In the genomic region with DNA sequence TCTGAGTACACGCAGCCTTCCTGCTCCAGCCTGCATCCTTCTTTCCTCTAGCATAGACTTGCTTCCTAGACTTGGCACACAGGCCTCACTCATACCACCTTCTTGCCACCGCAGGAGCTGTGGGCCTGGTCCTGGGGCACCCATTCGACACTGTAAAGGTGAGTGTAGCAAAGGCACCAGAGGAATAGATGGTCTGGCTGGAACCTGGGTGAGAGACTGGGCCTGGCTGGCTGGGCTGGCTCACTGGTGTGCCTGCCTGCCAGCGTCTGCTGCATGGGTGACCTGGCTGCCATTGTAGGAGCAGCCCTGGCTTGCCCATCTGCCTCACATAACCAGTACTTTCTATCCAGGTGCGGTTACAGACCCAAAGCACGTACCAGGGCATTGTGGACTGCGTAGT, we compare ENCODE assay signal across 24 mouse cellular contexts. TPM values are rescaled to one million over a fixed set of nuclear protein-coding genes. Genes with fewer than 3 reads are reported as not detected.
DNase-seq lines count a peak whose midpoint lies in the region; ATAC-seq and TF ChIP-seq lines count a peak whose summit lies in the region.
"Had no signal": no experiment of that assay in that cellular context is flagged by ENCODE, and none has a peak within 500 bp of the region (broad histone marks: within the 10 kb centered on the region; RNA-seq: fewer than 3 reads in every experiment).

No protein-coding gene starts in this region.

- no peak overlapping the region for H3K4me2 ChIP-seq in embryonic facial prominence, embryonic 13.5 days
- peak overlapping the region; percentile 5; the same call in 1 of the 2 replicates for H3K4me2 ChIP-seq in kidney, postnatal 0 days (ENCODE audit: low read length)
- H3K4me2 ChIP-seq: embryonic facial prominence, embryonic 15.5 days; heart, embryonic 12.5 days; hindbrain, embryonic 15.5 days had no signal

- 88% methylated on average over 7 of the region's 7 CpGs for WGBS in embryonic facial prominence, embryonic 13.5 days
- WGBS in embryonic facial prominence, embryonic 10.5 days, result 89% methylated on average over 7 of the region's 7 CpGs
- 95% methylated on average over 7 of the region's 7 CpGs for WGBS in kidney, postnatal 0 days
- WGBS in macrophage (ENCODE audit: missing documents), result 88% methylated on average over 7 of the region's 7 CpGs

- ATAC-seq in embryonic facial prominence, embryonic 13.5 days (ENCODE audit: insufficient number of reproducible peaks, insufficient read depth, low FRiP score, low TSS enrichment, low read depth), result no peak
- no peak for ATAC-seq in kidney, postnatal 0 days (replicated peaks; ENCODE audit: low FRiP score, low read depth)
- ATAC-seq in megakaryocyte, adult 5-6 weeks (ENCODE audit: poor library complexity, severe bottlenecking), result no peak
- ATAC-seq: CD4-positive, CD25-positive, alpha-beta regulatory T cell, adult 4 months; forebrain, embryonic 14.5 days had no signal

- H3K27ac ChIP-seq in embryonic facial prominence, embryonic 13.5 days, result no peak overlapping the region
- no peak overlapping the region for H3K27ac ChIP-seq in embryonic facial prominence, embryonic 10.5 days (replicated peaks)
- 0 out of 2 replicates have a peak overlapping the region, but pooled peaks have one; percentile 5 for H3K27ac ChIP-seq in kidney, postnatal 0 days
- peak overlapping the region; percentile 99 for H3K27ac ChIP-seq in macrophage
- H3K27ac ChIP-seq: embryonic facial prominence, embryonic 15.5 days; forebrain, embryonic 10.5 days; gastrocnemius, adult 2 months; hindbrain, embryonic 15.5 days had no signal

- H3K4me1 ChIP-seq in embryonic facial prominence, embryonic 13.5 days, result peaks cover 23% of the 10 kb centered on the region
- H3K4me1 ChIP-seq in embryonic facial prominence, embryonic 10.5 days, result peaks cover 23% of the 10 kb centered on the region
- peaks cover 14% of the 10 kb centered on the region; the same call in 1 of the 2 replicates for H3K4me1 ChIP-seq in kidney, postnatal 0 days (replicated peaks; ENCODE audit: insufficient read depth, low read length)
- peaks cover 73% of the 10 kb centered on the region for H3K4me1 ChIP-seq in megakaryocyte, embryonic 14.5 days

- DNase-seq in embryonic facial prominence, embryonic 10.5 days (ENCODE audit: low spot score), result no peak
- DNase-seq in kidney, postnatal 0 days (ENCODE audit: low spot score), result no peak
- no peak for DNase-seq in kidney, postnatal 14 days
- DNase-seq in layer of hippocampus, adult 9-10 months (ENCODE audit: low spot score), result no peak
- DNase-seq: adrenal gland, adult 8-10 months; B cell, adult 2 months; cerebellum, adult 18-20 months; cerebellum, adult 9-11 months; cerebellum, postnatal 36 days; gastrocnemius, adult 2 months; gastrocnemius, postnatal 25 days; heart, adult 18-20 months had no signal

- H3K4me3 ChIP-seq in embryonic facial prominence, embryonic 13.5 days, result no peak overlapping the region
- H3K4me3 ChIP-seq in embryonic facial prominence, embryonic 10.5 days, result no peak overlapping the region
- no peak overlapping the region for H3K4me3 ChIP-seq in kidney, postnatal 0 days (replicated peaks; ENCODE audit: low read depth, low read length)
- H3K4me3 ChIP-seq in megakaryocyte, embryonic 14.5 days (replicated peaks), result peak overlapping the region; percentile 77
- H3K4me3 ChIP-seq in macrophage (ENCODE audit: inconsistent target), result 0 out of 2 replicates have a peak overlapping the region, but pooled peaks have one; percentile 73
- H3K4me3 ChIP-seq: embryonic facial prominence, embryonic 15.5 days; erythroblast, embryonic 14.5 days; forebrain, embryonic 10.5 days; gastrocnemius, adult 2 months; heart, embryonic 12.5 days; hindbrain, embryonic 15.5 days had no signal

- peaks cover 55% of the 10 kb centered on the region for H3K79me2 ChIP-seq in macrophage (ENCODE audit: inconsistent target)

- H3K36me3 ChIP-seq in embryonic facial prominence, embryonic 13.5 days, result no peaks in the 10 kb centered on the region
- no peaks in the 10 kb centered on the region for H3K36me3 ChIP-seq in embryonic facial prominence, embryonic 10.5 days (replicated peaks)
- 0 out of 2 replicates have a peak, but pooled peaks cover 6% of the 10 kb centered on the region for H3K36me3 ChIP-seq in kidney, postnatal 0 days (ENCODE audit: insufficient read depth, low read length)
- H3K36me3 ChIP-seq in megakaryocyte, embryonic 14.5 days (replicated peaks; ENCODE audit: low read length), result peaks cover 56% of the 10 kb centered on the region
- H3K36me3 ChIP-seq in macrophage (ENCODE audit: inconsistent target), result peaks cover 41% of the 10 kb centered on the region
- H3K36me3 ChIP-seq: embryonic facial prominence, embryonic 15.5 days; forebrain, embryonic 10.5 days; G1E; heart, embryonic 12.5 days; hindbrain, embryonic 15.5 days had no signal

- no peaks in the 10 kb centered on the region for H3K9me3 ChIP-seq in embryonic facial prominence, embryonic 13.5 days
- no peaks in the 10 kb centered on the region for H3K9me3 ChIP-seq in embryonic facial prominence, embryonic 10.5 days
- H3K9me3 ChIP-seq in kidney, postnatal 0 days (replicated peaks; ENCODE audit: low read length), result no peaks in the 10 kb centered on the region
- no peaks in the 10 kb centered on the region for H3K9me3 ChIP-seq in megakaryocyte, embryonic 14.5 days
- H3K9me3 ChIP-seq: embryonic facial prominence, embryonic 15.5 days; forebrain, embryonic 10.5 days; G1E; heart, embryonic 12.5 days; hindbrain, embryonic 15.5 days had no signal

- no peak for TF ChIP-seq CTCF in kidney, postnatal 0 days (IDR thresholded peaks at IDR 0.05; ENCODE audit: low read depth)

- 0 out of 2 replicates have a peak overlapping the region, but pooled peaks have one; percentile 7 for H3K9ac ChIP-seq in embryonic facial prominence, embryonic 13.5 days
- no peak overlapping the region for H3K9ac ChIP-seq in kidney, postnatal 0 days (ENCODE audit: low read depth, low read length)
- H3K9ac ChIP-seq: embryonic facial prominence, embryonic 15.5 days; heart, embryonic 12.5 days; hindbrain, embryonic 15.5 days had no signal

- no peaks in the 10 kb centered on the region for H3K27me3 ChIP-seq in embryonic facial prominence, embryonic 13.5 days
- no peaks in the 10 kb centered on the region for H3K27me3 ChIP-seq in embryonic facial prominence, embryonic 10.5 days (replicated peaks; ENCODE audit: low read depth, poor library complexity, severe bottlenecking)
- H3K27me3 ChIP-seq in kidney, postnatal 0 days (ENCODE audit: insufficient read depth, low read length), result no peaks in the 10 kb centered on the region
- no peaks in the 10 kb centered on the region for H3K27me3 ChIP-seq in megakaryocyte, embryonic 14.5 days (replicated peaks)
- H3K27me3 ChIP-seq: embryonic facial prominence, embryonic 15.5 days; heart, embryonic 12.5 days; hindbrain, embryonic 15.5 days had no signal

RNA-seq across cellular contexts. Expression of a gene that starts 2.1 kb away (rescaled TPM):
- 3.1 and 4.5 TPM in 2 replicates for polyA plus RNA-seq in embryonic facial prominence, embryonic 13.5 days (2015; fragmentation: Nextera tagmentation; extraction: Ambion mirVana)
- 2.5 and 2.9 TPM in 2 replicates for polyA plus RNA-seq in embryonic facial prominence, embryonic 10.5 days (2016; fragmentation: Nextera tagmentation; extraction: Ambion mirVana)
- polyA plus RNA-seq in kidney, postnatal 0 days (2015; fragmentation: Nextera tagmentation; extraction: Ambion mirVana), result 19.9 and 24.5 TPM in 2 replicates
- polyA plus RNA-seq in megakaryocyte, embryonic 14.5 days (2012; ENCODE audit: insufficient read depth, low replicate concordance), result 3.6 and 6.9 TPM in 2 replicates
- 55.6 and 67.9 TPM in 2 replicates for total RNA-seq in megakaryocyte, adult 5-6 weeks (2015)
- 69.1 and 73.5 TPM in 2 replicates for total RNA-seq in megakaryocyte, adult 5-6 weeks (2017)
- total RNA-seq in macrophage (2018; cell fraction: chromatin; rRNA removed), result 100 to 1,000 TPM in 13 of 26 experiments, 10 to 100 TPM in 11, 1 to 10 TPM in 2; 8.2 to 252 (median 93.8) TPM
- 10 to 100 TPM; 23.1 to 86.6 (median 55.7) TPM for total RNA-seq in macrophage (2018; cell fraction: cytosol; rRNA removed)
- 100 to 1,000 TPM in 15 of 26 experiments, 10 to 100 TPM in 11; 18.0 to 263 (median 107) TPM for total RNA-seq in macrophage (2018; cell fraction: nucleus; rRNA removed)
- polyA plus RNA-seq in macrophage (2018), result 44.6 to 74.8 TPM (median 53.2 TPM) in 3 replicates
- polyA plus RNA-seq: erythroblast, embryonic 14.5 days had no signal

RNA-seq across cellular contexts. Expression of a gene that starts 4.7 kb away (rescaled TPM):
- 30.6 and 34.0 TPM in 2 replicates for polyA plus RNA-seq in embryonic facial prominence, embryonic 13.5 days (2015; fragmentation: Nextera tagmentation; extraction: Ambion mirVana)
- 44.6 and 45.4 TPM in 2 replicates for polyA plus RNA-seq in embryonic facial prominence, embryonic 10.5 days (2016; fragmentation: Nextera tagmentation; extraction: Ambion mirVana)
- polyA plus RNA-seq in kidney, postnatal 0 days (2015; fragmentation: Nextera tagmentation; extraction: Ambion mirVana), result 31.6 and 35.9 TPM in 2 replicates
- 28.5 and 57.6 TPM in 2 replicates for polyA plus RNA-seq in megakaryocyte, embryonic 14.5 days (2012; ENCODE audit: insufficient read depth, low replicate concordance)
- total RNA-seq in megakaryocyte, adult 5-6 weeks (2015), result 21.4 and 21.9 TPM in 2 replicates
- total RNA-seq in megakaryocyte, adult 5-6 weeks (2017), result 19.3 and 23.3 TPM in 2 replicates
- total RNA-seq in macrophage (2018; cell fraction: chromatin; rRNA removed), result 10 to 100 TPM in 20 of 26 experiments, 1 to 10 TPM in 6; 4.2 to 72.2 (median 26.5) TPM
- 10 to 100 TPM; 14.6 to 30.6 (median 23.5) TPM for total RNA-seq in macrophage (2018; cell fraction: cytosol; rRNA removed)
- total RNA-seq in macrophage (2018; cell fraction: nucleus; rRNA removed), result 10 to 100 TPM in 25 of 26 experiments, 1 to 10 TPM in 1; 8.8 to 44.5 (median 22.9) TPM
- 8.1 to 26.2 TPM (median 19.8 TPM) in 3 replicates for polyA plus RNA-seq in macrophage (2018)

RNA-seq across cellular contexts. Expression of a gene that starts 14.2 kb away (rescaled TPM):
- 3.8 and 4.7 TPM in 2 replicates for polyA plus RNA-seq in embryonic facial prominence, embryonic 13.5 days (2015; fragmentation: Nextera tagmentation; extraction: Ambion mirVana)
- 6.8 and 7.4 TPM in 2 replicates for polyA plus RNA-seq in embryonic facial prominence, embryonic 10.5 days (2016; fragmentation: Nextera tagmentation; extraction: Ambion mirVana)
- polyA plus RNA-seq in kidney, postnatal 0 days (2015; fragmentation: Nextera tagmentation; extraction: Ambion mirVana), result 2.9 and 3.6 TPM in 2 replicates
- 0.57 and 1.3 TPM in 2 replicates for polyA plus RNA-seq in megakaryocyte, embryonic 14.5 days (2012; ENCODE audit: insufficient read depth, low replicate concordance)
- total RNA-seq in megakaryocyte, adult 5-6 weeks (2015), result 0.54 and 0.59 TPM in 2 replicates
- 1.0 and 1.8 TPM in 2 replicates for total RNA-seq in megakaryocyte, adult 5-6 weeks (2017)
- total RNA-seq in macrophage (2018; cell fraction: chromatin; rRNA removed), result 1 to 10 TPM; 1.4 to 4.4 (median 2.5) TPM
- total RNA-seq in macrophage (2018; cell fraction: cytosol; rRNA removed), result under 1 TPM in 24 of 26 experiments, not detected in 2; 0.07 to 0.34 (median 0.16) TPM
- 1 to 10 TPM in 25 of 26 experiments, under 1 TPM in 1; 0.81 to 6.3 (median 2.3) TPM for total RNA-seq in macrophage (2018; cell fraction: nucleus; rRNA removed)
- 0.16 to 0.59 TPM (median 0.16 TPM) in 3 replicates for polyA plus RNA-seq in macrophage (2018)

RNA-seq across cellular contexts. Expression of a gene that starts 33.1 kb away (rescaled TPM):
- polyA plus RNA-seq in embryonic facial prominence, embryonic 13.5 days (2015; fragmentation: Nextera tagmentation; extraction: Ambion mirVana), result 164 and 179 TPM in 2 replicates
- polyA plus RNA-seq in embryonic facial prominence, embryonic 10.5 days (2016; fragmentation: Nextera tagmentation; extraction: Ambion mirVana), result 231 and 251 TPM in 2 replicates
- polyA plus RNA-seq in kidney, postnatal 0 days (2015; fragmentation: Nextera tagmentation; extraction: Ambion mirVana), result 108 and 109 TPM in 2 replicates
- polyA plus RNA-seq in megakaryocyte, embryonic 14.5 days (2012; ENCODE audit: insufficient read depth, low replicate concordance), result 23.0 and 44.7 TPM in 2 replicates
- 52.2 and 52.4 TPM in 2 replicates for total RNA-seq in megakaryocyte, adult 5-6 weeks (2015)
- total RNA-seq in megakaryocyte, adult 5-6 weeks (2017), result 88.7 and 107 TPM in 2 replicates
- 100 to 1,000 TPM; 120 to 363 (median 230) TPM for total RNA-seq in macrophage (2018; cell fraction: chromatin; rRNA removed)
- total RNA-seq in macrophage (2018; cell fraction: cytosol; rRNA removed), result 10 to 100 TPM; 47.8 to 94.3 (median 66.1) TPM
- total RNA-seq in macrophage (2018; cell fraction: nucleus; rRNA removed), result 100 to 1,000 TPM in 25 of 26 experiments, 10 to 100 TPM in 1; 95.7 to 252 (median 134) TPM
- polyA plus RNA-seq in macrophage (2018), result 53.9 to 215 TPM (median 57.4 TPM) in 3 replicates

RNA-seq across cellular contexts. Expression of a gene that starts 44.9 kb away (rescaled TPM):
- 4.7 TPM in 2 replicates for polyA plus RNA-seq in embryonic facial prominence, embryonic 13.5 days (2015; fragmentation: Nextera tagmentation; extraction: Ambion mirVana)
- 1.5 and 2.2 TPM in 2 replicates for polyA plus RNA-seq in embryonic facial prominence, embryonic 10.5 days (2016; fragmentation: Nextera tagmentation; extraction: Ambion mirVana)
- 13.2 and 14.2 TPM in 2 replicates for polyA plus RNA-seq in kidney, postnatal 0 days (2015; fragmentation: Nextera tagmentation; extraction: Ambion mirVana)
- 4.4 and 15.7 TPM in 2 replicates for polyA plus RNA-seq in megakaryocyte, embryonic 14.5 days (2012; ENCODE audit: insufficient read depth, low replicate concordance)
- 3.0 and 3.4 TPM in 2 replicates for total RNA-seq in megakaryocyte, adult 5-6 weeks (2015)
- total RNA-seq in megakaryocyte, adult 5-6 weeks (2017), result 1.7 and 1.9 TPM in 2 replicates
- 10 to 100 TPM in 18 of 26 experiments, 1 to 10 TPM in 8; 1.4 to 54.4 (median 20.2) TPM for total RNA-seq in macrophage (2018; cell fraction: chromatin; rRNA removed)
- 10 to 100 TPM in 15 of 26 experiments, 1 to 10 TPM in 11; 2.5 to 82.6 (median 12.6) TPM for total RNA-seq in macrophage (2018; cell fraction: cytosol; rRNA removed)
- 10 to 100 TPM in 18 of 26 experiments, 1 to 10 TPM in 8; 2.4 to 66.7 (median 20.1) TPM for total RNA-seq in macrophage (2018; cell fraction: nucleus; rRNA removed)
- 1.2 to 3.4 TPM (median 1.7 TPM) in 3 replicates for polyA plus RNA-seq in macrophage (2018)

Comparison
In these comparisons a context has a peak if more than half of its experiments do, and no peak if none do; other contexts are left out.
1. H3K27ac ChIP-seq: peak in kidney, postnatal 0 days (single experiment) and macrophage (single experiment); none in embryonic facial prominence, embryonic 13.5 days (single experiment) and embryonic facial prominence, embryonic 10.5 days (single experiment).
2. H3K4me3 ChIP-seq: peak in megakaryocyte, embryonic 14.5 days (single experiment) and macrophage (single experiment); none in embryonic facial prominence, embryonic 13.5 days (single experiment), embryonic facial prominence, embryonic 10.5 days (single experiment) and kidney, postnatal 0 days (single experiment).